Mouse (Mus musculus) midbrain, embryonic 11.5 days (tissue): ENCODE data around the gene Pcgf5. TPM values are rescaled to one million over a fixed set of nuclear protein-coding genes. Genes with fewer than 3 reads are reported as not detected.

Experiments
- ATAC-seq: fragments of 200-750 bp; cut with Nextera tagmentation; 2 replicates; pipeline ENCODE4 v1.8.0; 2017; ENCODE audit warnings: moderate TSS enrichment, moderate library complexity; ENCODE audit not compliant: low FRiP score
- DNase-seq: peaks from one replicate; pipeline ENCODE4 v3.0.0; 2015; ENCODE audit warnings: low spot score; ENCODE audit errors: missing footprints
- H3K27ac ChIP-seq: fragments of 300-500 bp; sonication (generic); 2 replicates; pipeline ENCODE4 v1.5.1; 2014; ENCODE audit warnings: low read depth, low read length
- H3K27me3 ChIP-seq: fragments of 300-500 bp; sonication (generic); 2 replicates; pipeline ENCODE4 v1.6.1; 2014; ENCODE audit warnings: mild to moderate bottlenecking, low read length, moderate library complexity, mixed read lengths; ENCODE audit not compliant: control insufficient read depth, insufficient read depth
- H3K36me3 ChIP-seq: fragments of 300-500 bp; sonication (generic); 2 replicates; pipeline ENCODE4 v1.6.1; 2014; ENCODE audit warnings: mild to moderate bottlenecking, low read length, moderate library complexity, mixed read lengths; ENCODE audit not compliant: control insufficient read depth, insufficient read depth
- H3K4me1 ChIP-seq: fragments of 300-500 bp; sonication (generic); 2 replicates; pipeline ENCODE4 v1.6.1; 2014; ENCODE audit warnings: low read length; ENCODE audit not compliant: control insufficient read depth, insufficient read depth
- H3K4me2 ChIP-seq: fragments of 300-500 bp; sonication (generic); 2 replicates; pipeline ENCODE4 v1.6.1; 2014; ENCODE audit warnings: mild to moderate bottlenecking, moderate library complexity
- H3K4me3 ChIP-seq: fragments of 300-500 bp; sonication (generic); 2 replicates; pipeline ENCODE4 v1.5.1; 2014; ENCODE audit warnings: low read depth, low read length
- H3K9ac ChIP-seq: fragments of 300-500 bp; sonication (generic); 2 replicates; pipeline ENCODE4 v1.6.1; 2014; ENCODE audit warnings: low read length
- H3K9me3 ChIP-seq: fragments of 300-500 bp; sonication (generic); 2 replicates; pipeline ENCODE4 v1.6.1; 2016; ENCODE audit warnings: low read length; ENCODE audit not compliant: control insufficient read depth
- WGBS: fragments of 180-500 bp; shearing (Covaris S2); extraction: QIAGEN DNeasy Blood & Tissue Kit; methylation state at CpG from one replicate; pipeline ENCODE4 v1.1.7; 2014; 5-methylcytosine and 5-hydroxymethylcytosine counted together
- polyA plus RNA-seq: library from polyadenylated mRNA; unstranded; fragments of >200 nt; fragmentation: Nextera tagmentation; extraction: Ambion mirVana; gene quantifications from 2 replicates; pipeline ENCODE4 v1.2.1, GENCODE M21; 2014

The Pcgf5 gene
- polyA plus RNA-seq: 10.2 and 10.9 TPM in 2 replicates

DNA sequence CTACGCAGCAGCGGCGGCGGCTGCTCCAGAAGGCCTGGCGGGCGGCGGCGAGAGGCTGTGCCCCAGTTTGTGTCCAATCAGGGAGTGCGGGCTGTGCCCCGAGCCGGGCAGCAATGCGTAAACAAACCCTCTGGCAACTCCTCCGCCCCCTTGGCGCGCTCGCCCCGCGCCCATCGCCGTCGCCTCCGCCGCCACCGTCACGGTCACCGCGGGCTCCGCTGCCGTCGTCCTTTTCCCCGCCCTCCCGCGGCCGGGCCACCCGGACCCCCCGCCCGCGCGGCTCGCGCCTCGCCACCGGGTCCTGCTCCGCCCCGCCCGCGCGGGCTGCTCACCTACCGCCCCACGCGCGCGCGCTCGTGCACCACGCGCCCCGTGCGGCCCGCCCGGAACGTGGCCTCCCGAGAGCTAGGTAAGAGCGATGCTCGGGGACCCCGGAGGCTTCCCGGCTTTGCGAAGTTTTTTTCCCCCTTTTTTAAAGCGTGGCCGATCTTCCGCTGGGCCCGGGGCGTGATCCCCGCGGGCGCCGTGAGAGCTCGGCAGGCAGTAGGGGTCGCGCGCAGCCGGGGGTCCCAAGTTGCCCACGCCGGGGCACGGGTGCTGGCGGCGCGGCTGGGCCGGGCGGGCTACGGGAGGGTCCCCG, at the start of gene Pcgf5:
TSS of gene Pcgf5 (plus strand) at position 149 of the 640 bp plus-strand sequence.
- ATAC-seq (peak; percentile 82), DNase-seq (peak; percentile 94)
- H3K4me3 ChIP-seq: peak within 1 kb of the TSS; percentile 50
- H3K4me2 ChIP-seq: peak within 1 kb of the TSS; percentile 100
- peak within 1 kb of the TSS; percentile 51 for H3K9ac ChIP-seq
- WGBS: under 1% methylated on average over 91 of the region's 92 CpGs
- peaks cover 39% of the 10 kb centered on the region for H3K27me3 ChIP-seq
- H3K27ac ChIP-seq: no peak within 1 kb of the TSS
- no peaks in the 10 kb centered on the region for H3K9me3 ChIP-seq
- H3K4me1 ChIP-seq: no peaks in the 10 kb centered on the region
- H3K36me3 ChIP-seq: no peaks in the 10 kb centered on the region

DNA sequence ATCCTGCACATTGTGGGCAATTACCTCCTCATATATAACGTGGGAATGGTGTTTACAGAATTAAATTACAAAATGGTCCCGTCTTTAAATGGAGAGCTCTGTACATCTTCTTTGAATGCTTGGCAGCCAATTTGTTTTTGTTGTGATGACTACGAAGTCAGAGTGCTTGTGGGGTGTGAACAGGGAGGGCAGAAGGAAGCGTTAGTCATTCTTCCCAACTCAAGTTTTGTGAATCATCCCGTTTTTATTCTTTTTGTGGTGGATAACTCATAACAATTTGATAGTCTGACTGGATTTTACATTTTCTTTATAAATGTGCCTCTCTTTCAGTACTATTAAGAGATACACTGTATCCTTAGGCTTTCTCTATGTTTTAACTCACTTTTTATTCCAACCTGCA, 42.6 kb upstream of the Pcgf5 start:
- Histone ChIP-seq H3K36me3 (no peaks in the 10 kb centered on the region), H3K4me1 (no peaks in the 10 kb centered on the region), H3K9me3 (no peaks in the 10 kb centered on the region), H3K27ac (no peak overlapping the region), H3K27me3 (no peaks in the 10 kb centered on the region), H3K4me2 (no peak overlapping the region), H3K9ac (no peak overlapping the region), H3K4me3 (no peak overlapping the region)
- WGBS: 86% methylated on average over 5 of the region's 5 CpGs
- DNase-seq (no peak), ATAC-seq (no peak)

DNA sequence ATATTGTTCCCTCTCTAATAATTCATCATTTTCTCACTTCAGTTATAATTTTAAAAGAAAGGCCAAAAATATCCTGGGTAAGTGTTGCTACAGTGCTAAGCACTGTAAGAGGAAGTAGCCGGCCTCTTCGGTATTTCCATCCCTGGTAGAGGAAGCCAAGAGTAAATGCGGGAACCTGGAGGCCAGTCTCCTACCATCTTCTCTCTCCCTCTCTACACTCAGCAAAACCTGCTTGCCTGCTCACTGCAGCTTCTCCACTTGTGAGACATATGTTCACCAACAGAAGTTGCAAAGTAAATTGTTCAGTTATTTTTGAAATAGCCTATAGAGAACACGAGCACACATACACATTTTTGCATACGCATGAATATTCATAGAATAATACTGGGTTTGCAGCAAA, 34.1 kb upstream of the Pcgf5 start:
- Histone ChIP-seq H3K9me3 (no peaks in the 10 kb centered on the region), H3K9ac (no peak overlapping the region), H3K36me3 (no peaks in the 10 kb centered on the region), H3K27ac (no peak overlapping the region), H3K27me3 (no peaks in the 10 kb centered on the region), H3K4me3 (no peak overlapping the region), H3K4me1 (no peaks in the 10 kb centered on the region), H3K4me2 (no peak overlapping the region)
- WGBS: 95% methylated on average over 5 of the region's 5 CpGs
- DNase-seq (no peak), ATAC-seq (no peak)

DNA sequence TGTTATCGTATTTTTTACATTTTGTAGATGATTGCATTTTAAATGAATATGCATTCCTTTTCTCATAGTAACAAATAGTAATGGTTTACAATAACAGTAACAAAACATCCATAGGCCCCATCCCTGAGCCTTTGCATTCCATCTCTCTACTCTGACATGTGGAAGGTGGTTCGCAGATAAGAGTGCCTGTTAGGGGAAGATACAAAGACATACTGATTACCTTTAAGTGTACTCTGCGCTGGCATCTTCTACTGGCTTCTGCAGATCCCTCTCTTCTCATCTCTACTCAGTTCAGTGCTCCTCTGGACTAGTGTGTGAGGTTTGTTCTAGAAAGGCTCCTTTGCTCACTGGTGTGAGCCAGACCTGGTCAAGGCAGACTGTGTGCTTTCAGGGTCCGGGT, 28.4 kb upstream of the Pcgf5 start:
- 83% methylated on average over 4 of the region's 4 CpGs for WGBS
- DNase-seq: no peak
- ATAC-seq: no peak

DNA sequence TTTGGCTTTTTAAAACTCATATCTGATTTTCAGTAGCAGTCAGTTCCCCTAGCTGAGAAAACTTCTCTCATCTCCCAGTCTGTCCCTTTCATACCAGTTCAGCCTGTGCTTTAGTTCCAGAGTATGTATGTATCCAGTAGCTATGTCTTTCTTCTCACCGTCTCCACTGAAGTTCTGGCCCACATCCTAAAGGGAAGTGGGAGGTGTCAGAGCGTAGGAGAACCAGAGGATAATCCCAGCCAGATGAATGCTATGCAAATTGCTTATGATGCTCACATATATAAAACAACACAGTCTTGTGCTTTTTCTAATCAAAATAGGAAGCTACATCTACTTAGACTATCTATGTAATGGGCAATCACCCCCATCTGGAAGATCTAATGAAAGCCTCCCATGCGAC, 27.0 kb upstream of the Pcgf5 start:
- 92% methylated on average over 3 of the region's 3 CpGs for WGBS
- no peak for ATAC-seq
- Histone ChIP-seq H3K4me3 (no peak overlapping the region), H3K9me3 (no peaks in the 10 kb centered on the region), H3K4me2 (no peak overlapping the region), H3K27me3 (no peaks in the 10 kb centered on the region), H3K9ac (no peak overlapping the region), H3K27ac (no peak overlapping the region), H3K36me3 (no peaks in the 10 kb centered on the region), H3K4me1 (no peaks in the 10 kb centered on the region)
- no peak for DNase-seq

More for the DNA sequence above, 28.4 kb upstream of the Pcgf5 start:
- no peak overlapping the region for H3K4me3 ChIP-seq
- no peak overlapping the region for H3K27ac ChIP-seq
- H3K9ac ChIP-seq: no peak overlapping the region
- no peaks in the 10 kb centered on the region for H3K36me3 ChIP-seq
- H3K9me3 ChIP-seq: no peaks in the 10 kb centered on the region
- no peaks in the 10 kb centered on the region for H3K27me3 ChIP-seq
- H3K4me2 ChIP-seq: no peak overlapping the region
- no peaks in the 10 kb centered on the region for H3K4me1 ChIP-seq

DNA sequence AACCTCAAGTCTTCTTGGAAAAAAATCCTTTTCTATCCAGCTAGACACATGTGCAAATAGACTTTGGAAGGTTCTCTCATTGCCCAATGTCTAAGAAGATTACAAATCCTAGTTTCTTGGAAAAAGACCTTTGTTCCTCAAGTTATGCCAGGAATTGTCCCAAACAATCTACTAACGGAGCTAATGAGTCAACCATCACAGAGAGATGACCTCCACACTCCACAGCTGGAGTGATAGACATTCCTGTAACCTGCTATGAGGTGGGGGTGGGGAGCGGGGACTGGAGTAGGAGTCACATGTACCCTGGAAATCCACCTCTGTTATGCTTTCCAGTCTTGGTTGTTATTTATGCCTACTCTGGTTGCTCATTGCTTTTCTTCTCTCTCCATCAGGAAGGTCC, 24.8 kb upstream of the Pcgf5 start:
- ATAC-seq (no peak), DNase-seq (no peak)
- no peaks in the 10 kb centered on the region for H3K9me3 ChIP-seq
- no peak overlapping the region for H3K27ac ChIP-seq
- no peaks in the 10 kb centered on the region for H3K36me3 ChIP-seq
- WGBS: 74% methylated on average over 2 of the region's 2 CpGs
- no peak overlapping the region for H3K4me2 ChIP-seq
- H3K4me3 ChIP-seq: no peak overlapping the region
- no peaks in the 10 kb centered on the region for H3K4me1 ChIP-seq
- H3K27me3 ChIP-seq: no peaks in the 10 kb centered on the region
- no peak overlapping the region for H3K9ac ChIP-seq

DNA sequence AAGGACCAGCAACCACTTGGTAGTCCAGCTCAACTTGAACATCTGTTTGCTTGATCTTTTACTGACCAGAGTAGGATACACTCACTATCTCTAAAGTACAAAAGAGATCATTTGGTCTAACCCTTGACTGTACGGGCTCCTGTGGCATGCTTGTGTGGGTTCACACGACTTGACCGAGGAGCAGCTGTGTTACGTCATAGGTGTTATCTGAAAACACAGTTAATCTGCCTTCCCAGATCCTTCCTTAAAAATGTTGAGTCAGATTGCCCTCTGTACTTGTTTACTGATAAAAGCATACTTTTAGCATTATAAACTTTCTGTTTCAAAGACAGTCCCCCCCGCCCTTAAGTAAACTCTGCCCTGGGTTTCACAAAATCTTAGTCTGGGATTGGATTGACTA, 19.4 kb upstream of the Pcgf5 start:
- 85% methylated on average over 5 of the region's 5 CpGs for WGBS
- H3K27me3 ChIP-seq: no peaks in the 10 kb centered on the region

DNA sequence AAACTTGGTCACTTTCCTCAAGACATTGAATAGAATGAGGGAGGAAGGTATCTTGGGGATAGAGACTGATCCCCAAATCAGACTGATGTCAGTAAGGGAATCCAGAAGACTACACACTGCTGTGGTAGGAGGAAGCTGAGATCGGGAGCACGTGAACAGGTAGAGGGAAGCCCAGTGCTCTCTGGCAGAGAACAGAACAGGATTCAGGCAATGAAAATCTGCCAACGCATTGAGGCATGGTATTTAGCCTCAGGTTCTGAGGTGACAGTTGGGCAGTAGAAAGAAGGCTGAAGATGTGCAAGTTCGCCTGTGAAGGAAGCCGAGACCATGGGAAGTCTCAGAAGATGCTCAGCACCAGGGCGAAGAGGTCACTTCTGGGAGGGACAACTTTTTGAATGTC, 733 bp upstream of the Pcgf5 start:
- H3K9me3 ChIP-seq: no peaks in the 10 kb centered on the region
- no peaks in the 10 kb centered on the region for H3K36me3 ChIP-seq
- peak; percentile 79 for DNase-seq
- no peaks in the 10 kb centered on the region for H3K4me1 ChIP-seq
- ATAC-seq: no peak
- H3K27ac ChIP-seq: no peak overlapping the region
- peak overlapping the region; percentile 100; the same call in 1 of the 2 replicates for H3K4me2 ChIP-seq
- H3K4me3 ChIP-seq: no peak overlapping the region
- no peak overlapping the region for H3K9ac ChIP-seq
- WGBS: 17% methylated on average over 6 of the region's 6 CpGs
- peaks cover 39% of the 10 kb centered on the region for H3K27me3 ChIP-seq

More for the DNA sequence above, 19.4 kb upstream of the Pcgf5 start:
- DNase-seq (no peak), ATAC-seq (no peak)
- Histone ChIP-seq H3K9ac (no peak overlapping the region), H3K9me3 (no peaks in the 10 kb centered on the region), H3K4me3 (no peak overlapping the region), H3K4me1 (no peaks in the 10 kb centered on the region), H3K4me2 (no peak overlapping the region), H3K27ac (no peak overlapping the region), H3K36me3 (no peaks in the 10 kb centered on the region)

DNA sequence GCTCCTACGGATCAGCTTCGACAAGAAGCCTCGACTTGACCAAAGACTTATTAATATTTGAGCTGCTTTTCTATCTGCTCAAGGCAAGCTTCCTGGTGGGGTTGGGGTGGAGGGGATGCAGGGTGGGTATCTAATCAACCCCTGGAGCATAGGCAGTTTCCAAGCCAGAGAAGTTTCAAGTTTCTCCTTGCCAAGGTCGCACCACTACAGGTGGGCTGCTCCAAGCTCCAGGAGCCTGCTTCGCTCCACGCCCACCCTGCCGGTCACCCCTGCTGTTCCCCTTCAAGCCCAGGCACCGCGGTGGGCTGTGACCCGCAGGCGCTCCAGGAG, 313 bp upstream of the Pcgf5 start:
- 1% methylated on average over 11 of the region's 11 CpGs for WGBS
- H3K9me3 ChIP-seq: no peaks in the 10 kb centered on the region

More for the DNA sequence above, 313 bp upstream of the Pcgf5 start:
- Histone ChIP-seq H3K27me3 (peaks cover 39% of the 10 kb centered on the region), H3K4me1 (no peaks in the 10 kb centered on the region), H3K9ac (peak overlapping the region; percentile 51), H3K4me3 (peak overlapping the region; percentile 50), H3K27ac (no peak overlapping the region), H3K4me2 (peak overlapping the region; percentile 100), H3K36me3 (no peaks in the 10 kb centered on the region)
- peak; percentile 91 for DNase-seq
- ATAC-seq: no peak; the same call in 1 of the 2 replicates
